Mouse (Mus musculus): ENCODE data around the gene Slc7a7. TPM values are rescaled to one million over a fixed set of nuclear protein-coding genes. Genes with fewer than 3 reads are reported as not detected.

Slc7a7 gene
- polyA plus RNA-seq, 1 experiment from 2014 or later, result 3.3 TPM

DNA sequence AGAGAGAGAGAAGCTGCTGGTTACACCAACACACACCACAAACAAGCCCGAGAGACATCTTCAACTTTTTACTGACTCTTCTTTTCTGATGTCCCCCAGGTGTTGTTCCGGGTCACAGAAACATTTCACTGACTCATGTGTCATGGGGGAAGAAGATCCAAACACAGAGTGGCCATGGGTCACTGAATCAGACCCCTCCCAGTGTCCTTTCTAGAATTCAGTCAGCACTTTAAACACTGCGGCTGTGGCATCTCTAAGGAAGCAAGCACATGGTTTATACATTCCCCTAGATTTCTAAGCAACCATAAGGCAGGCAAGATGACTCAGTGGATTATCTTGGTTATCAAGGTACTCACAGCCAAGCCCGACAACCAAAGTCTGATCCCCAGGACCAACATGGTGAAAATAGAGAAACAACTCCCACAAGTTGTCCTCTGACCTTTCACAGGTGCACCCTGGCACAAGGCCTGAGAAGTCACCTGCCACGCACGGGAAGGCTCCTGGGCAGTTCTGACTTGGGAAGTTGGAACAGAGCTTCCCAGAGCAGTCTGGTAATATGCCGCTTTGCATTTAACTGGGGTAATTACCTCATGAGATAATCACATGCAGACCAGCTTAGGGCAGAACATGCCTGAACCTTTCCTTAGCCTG is 31.5 kb downstream of the Slc7a7 start:
- H3K9ac ChIP-seq (replicated peaks), result no peak overlapping the region
- no peaks in the 10 kb centered on the region for H3K9me3 ChIP-seq
- H3K4me3 ChIP-seq (replicated peaks), result no peak overlapping the region
- H3K27ac ChIP-seq, result no peak overlapping the region
- H3K36me3 ChIP-seq, result no peaks in the 10 kb centered on the region
- H3K4me2 ChIP-seq, result no peak overlapping the region
- no peaks in the 10 kb centered on the region for H3K27me3 ChIP-seq
- WGBS, result 79% methylated on average over 7 of the region's 7 CpGs
- peaks cover 7% of the 10 kb centered on the region for H3K4me1 ChIP-seq (replicated peaks)
- no peak for ATAC-seq (ENCODE audit: insufficient number of reproducible peaks, insufficient read depth, low FRiP score, low TSS enrichment, low read depth)

DNA sequence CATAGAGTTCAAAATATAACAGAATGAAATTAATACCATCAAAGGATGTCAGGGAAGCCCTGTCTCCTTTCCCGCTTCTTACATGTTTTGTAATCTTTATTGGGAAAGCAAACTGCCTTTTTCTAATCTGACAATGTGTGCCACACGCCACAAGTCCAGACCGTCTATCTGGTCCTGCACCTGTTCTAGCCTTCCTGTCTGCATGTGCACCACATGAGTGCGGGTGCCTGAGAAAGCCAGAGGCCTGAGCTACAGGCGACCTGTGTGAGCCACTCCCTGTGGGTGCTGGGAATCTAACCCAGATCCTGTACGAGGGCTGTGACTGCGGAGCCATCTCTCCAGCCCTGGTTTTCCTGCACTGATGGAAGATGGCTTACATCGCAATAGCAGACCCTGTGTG is 33.2 kb downstream of the Slc7a7 start:
- H3K27ac ChIP-seq, result no peak overlapping the region
- ATAC-seq (ENCODE audit: insufficient number of reproducible peaks, insufficient read depth, low FRiP score, low TSS enrichment, low read depth), result no peak

DNA sequence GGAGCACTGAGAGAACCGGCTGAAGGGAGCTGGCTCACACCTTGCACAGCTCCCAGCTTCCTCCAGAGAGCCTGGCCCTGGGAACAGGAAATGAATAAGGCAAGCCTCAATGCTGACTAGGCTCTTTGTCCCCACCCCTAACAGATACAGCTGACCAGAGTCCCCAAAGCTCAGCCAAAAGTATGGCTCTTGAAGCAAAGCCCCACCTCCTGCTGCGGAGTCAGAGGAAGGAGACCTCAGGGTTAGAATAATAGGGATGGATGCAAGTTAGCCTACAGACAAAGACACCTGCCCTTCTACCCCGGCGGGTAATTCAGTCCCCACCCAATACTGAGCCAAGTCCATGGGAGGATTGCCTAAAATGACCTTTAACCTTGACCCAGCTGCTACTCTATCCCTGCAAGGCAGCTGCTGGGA is 34.2 kb downstream of the Slc7a7 start:
- H3K27ac ChIP-seq, result no peak overlapping the region
- H3K27me3 ChIP-seq, result no peaks in the 10 kb centered on the region
- H3K9ac ChIP-seq (replicated peaks), result no peak overlapping the region
- WGBS, result 67% methylated on average over 4 of the region's 4 CpGs
- H3K4me1 ChIP-seq (replicated peaks), result peaks cover 7% of the 10 kb centered on the region
- no peaks in the 10 kb centered on the region for H3K9me3 ChIP-seq
- H3K4me3 ChIP-seq (replicated peaks), result no peak overlapping the region
- H3K36me3 ChIP-seq, result no peaks in the 10 kb centered on the region
- no peak for ATAC-seq (ENCODE audit: insufficient number of reproducible peaks, insufficient read depth, low FRiP score, low TSS enrichment, low read depth)
- no peak overlapping the region for H3K4me2 ChIP-seq

More for the DNA sequence above, 33.2 kb downstream of the Slc7a7 start:
- Histone ChIP-seq H3K9me3 (no peaks in the 10 kb centered on the region), H3K4me3 (replicated peaks) (no peak overlapping the region), H3K9ac (replicated peaks) (no peak overlapping the region), H3K27me3 (no peaks in the 10 kb centered on the region), H3K4me2 (no peak overlapping the region), H3K36me3 (no peaks in the 10 kb centered on the region), H3K4me1 (replicated peaks) (peaks cover 7% of the 10 kb centered on the region)
- 90% methylated on average over 8 of the region's 8 CpGs for WGBS

DNA sequence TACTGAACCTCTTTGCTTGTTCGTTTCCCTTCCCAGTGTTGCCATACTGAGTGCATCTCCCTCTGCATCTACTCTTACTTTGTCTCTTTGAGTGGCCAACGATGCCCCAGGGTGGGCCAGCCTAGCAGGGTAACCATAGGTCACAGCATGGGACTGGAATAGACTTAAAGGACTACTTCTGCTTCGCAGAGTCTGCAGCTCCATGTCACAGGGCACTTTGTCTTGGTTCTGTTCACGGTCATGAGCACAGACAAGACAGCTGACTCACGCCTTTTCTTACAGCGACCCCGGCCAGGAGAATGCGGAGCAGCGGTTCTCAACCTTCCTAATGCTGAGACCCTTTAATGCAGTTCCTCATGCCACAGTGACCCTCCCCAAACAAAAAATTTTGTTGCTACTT is 34.9 kb downstream of the Slc7a7 start:
- Histone ChIP-seq H3K9me3 (no peaks in the 10 kb centered on the region), H3K9ac (replicated peaks) (no peak overlapping the region), H3K4me2 (no peak overlapping the region), H3K27ac (no peak overlapping the region), H3K27me3 (no peaks in the 10 kb centered on the region), H3K4me3 (replicated peaks) (no peak overlapping the region), H3K36me3 (no peaks in the 10 kb centered on the region), H3K4me1 (replicated peaks) (peaks cover 7% of the 10 kb centered on the region)
- WGBS, result 91% methylated on average over 9 of the region's 9 CpGs
- ATAC-seq (ENCODE audit: insufficient number of reproducible peaks, insufficient read depth, low FRiP score, low TSS enrichment, low read depth), result no peak

DNA sequence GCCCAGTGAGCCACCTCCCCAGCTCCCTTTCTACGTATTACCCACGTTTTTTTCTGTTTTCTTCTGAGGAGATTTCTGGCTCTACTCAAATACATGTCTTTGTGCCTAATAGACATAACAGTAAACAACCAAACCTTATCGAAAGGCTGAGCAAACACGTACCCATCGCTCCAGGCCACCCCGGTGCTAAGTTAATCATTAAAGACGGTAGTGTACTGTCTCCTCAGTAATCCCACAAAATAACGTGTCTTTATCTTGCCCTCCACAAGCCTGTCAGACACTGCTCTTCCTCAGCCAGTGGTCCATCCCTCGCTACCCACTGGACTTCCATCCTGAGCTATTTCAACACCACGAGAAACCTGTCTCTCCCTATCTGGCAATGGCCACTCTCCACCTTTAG is 35.8 kb downstream of the Slc7a7 start:
- H3K9me3 ChIP-seq, result no peaks in the 10 kb centered on the region
- ATAC-seq (ENCODE audit: insufficient number of reproducible peaks, insufficient read depth, low FRiP score, low TSS enrichment, low read depth), result no peak
- no peak overlapping the region for H3K4me3 ChIP-seq (replicated peaks)
- no peak overlapping the region for H3K9ac ChIP-seq (replicated peaks)
- 85% methylated on average over 10 of the region's 10 CpGs for WGBS
- no peaks in the 10 kb centered on the region for H3K27me3 ChIP-seq
- no peaks in the 10 kb centered on the region for H3K36me3 ChIP-seq
- peaks cover 7% of the 10 kb centered on the region for H3K4me1 ChIP-seq (replicated peaks)
- no peak overlapping the region for H3K27ac ChIP-seq
- no peak overlapping the region for H3K4me2 ChIP-seq

DNA sequence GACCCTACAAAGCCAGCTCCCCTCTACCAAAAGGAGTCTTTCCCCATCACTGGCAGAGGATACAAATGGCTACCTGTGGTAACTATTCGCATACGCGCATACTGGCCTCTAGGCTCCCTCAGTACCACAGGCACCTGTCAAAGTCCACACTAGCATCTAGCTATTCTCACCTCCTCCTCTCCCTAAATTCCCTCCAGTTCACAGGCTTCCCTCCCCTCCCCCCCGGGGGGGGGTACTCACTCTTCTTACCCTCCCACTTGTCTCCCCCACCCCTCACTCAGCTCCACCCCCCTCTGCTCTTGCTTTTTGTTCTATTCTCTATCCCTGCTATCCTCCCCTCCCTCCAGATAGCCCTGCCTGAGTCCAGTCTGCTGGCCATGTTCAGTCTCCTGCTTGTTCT is 37.0 kb downstream of the Slc7a7 start:
- ATAC-seq (ENCODE audit: insufficient number of reproducible peaks, insufficient read depth, low FRiP score, low TSS enrichment, low read depth), result no peak

DNA sequence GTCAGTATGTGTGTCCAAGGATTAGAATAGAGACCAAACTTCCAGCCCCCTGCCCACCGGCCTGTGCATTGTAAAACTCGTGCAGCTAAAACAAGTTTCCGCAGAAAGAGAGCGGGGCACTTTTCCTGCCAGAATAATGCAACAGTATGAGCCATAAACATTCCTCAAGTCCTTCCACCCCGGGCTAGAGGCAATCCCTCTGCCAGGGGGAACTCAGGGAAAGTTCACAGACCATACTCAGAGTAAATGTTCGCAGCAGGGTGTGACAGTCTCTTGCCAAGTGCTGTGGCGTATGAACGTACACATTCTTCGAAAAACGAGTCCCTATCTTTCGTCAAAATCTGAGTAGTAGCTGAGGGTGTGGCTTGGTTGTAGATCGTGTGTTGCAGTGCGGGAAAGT is 38.0 kb downstream of the Slc7a7 start:
- Histone ChIP-seq H3K4me2 (no peak overlapping the region), H3K27ac (no peak overlapping the region), H3K9ac (replicated peaks) (no peak overlapping the region), H3K27me3 (no peaks in the 10 kb centered on the region), H3K4me3 (replicated peaks) (no peak overlapping the region), H3K4me1 (replicated peaks) (peaks cover 7% of the 10 kb centered on the region), H3K9me3 (no peaks in the 10 kb centered on the region), H3K36me3 (no peaks in the 10 kb centered on the region)
- WGBS, result 73% methylated on average over 13 of the region's 13 CpGs
- no peak for ATAC-seq (ENCODE audit: insufficient number of reproducible peaks, insufficient read depth, low FRiP score, low TSS enrichment, low read depth)

More for the DNA sequence above, 37.0 kb downstream of the Slc7a7 start:
- 61% methylated on average over 4 of the region's 4 CpGs for WGBS
- no peak overlapping the region for H3K4me3 ChIP-seq (replicated peaks)
- no peaks in the 10 kb centered on the region for H3K36me3 ChIP-seq
- H3K27ac ChIP-seq, result no peak overlapping the region
- H3K4me1 ChIP-seq (replicated peaks), result peaks cover 7% of the 10 kb centered on the region
- H3K4me2 ChIP-seq, result no peak overlapping the region
- H3K9ac ChIP-seq (replicated peaks), result no peak overlapping the region
- no peaks in the 10 kb centered on the region for H3K9me3 ChIP-seq
- no peaks in the 10 kb centered on the region for H3K27me3 ChIP-seq

DNA sequence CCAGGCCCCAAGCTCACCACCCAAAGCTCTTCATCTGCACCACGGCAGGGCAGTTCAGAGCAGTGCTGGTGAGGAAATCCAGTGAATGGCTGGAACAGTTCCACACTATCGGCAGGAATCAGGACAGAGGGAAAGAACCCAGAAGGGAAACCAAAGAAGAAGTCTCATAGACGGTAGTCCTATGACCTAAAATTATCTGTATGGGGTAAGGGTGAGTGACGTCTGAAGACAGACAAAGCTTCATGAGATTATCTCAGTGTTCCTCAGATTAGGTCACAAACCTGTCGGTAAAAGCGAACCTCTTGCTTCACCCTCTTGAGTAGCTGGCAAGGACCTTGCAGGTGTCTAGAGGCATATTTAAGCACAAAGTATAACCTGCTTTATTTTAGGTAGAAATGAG is 40.4 kb downstream of the Slc7a7 start:
- Histone ChIP-seq H3K27me3 (no peaks in the 10 kb centered on the region), H3K36me3 (no peaks in the 10 kb centered on the region), H3K4me3 (replicated peaks) (no peak overlapping the region), H3K9me3 (no peaks in the 10 kb centered on the region), H3K4me1 (replicated peaks) (no peaks in the 10 kb centered on the region), H3K27ac (no peak overlapping the region), H3K4me2 (no peak overlapping the region), H3K9ac (replicated peaks) (no peak overlapping the region)
- 86% methylated on average over 6 of the region's 6 CpGs for WGBS
- no peak for ATAC-seq (ENCODE audit: insufficient number of reproducible peaks, insufficient read depth, low FRiP score, low TSS enrichment, low read depth)

DNA sequence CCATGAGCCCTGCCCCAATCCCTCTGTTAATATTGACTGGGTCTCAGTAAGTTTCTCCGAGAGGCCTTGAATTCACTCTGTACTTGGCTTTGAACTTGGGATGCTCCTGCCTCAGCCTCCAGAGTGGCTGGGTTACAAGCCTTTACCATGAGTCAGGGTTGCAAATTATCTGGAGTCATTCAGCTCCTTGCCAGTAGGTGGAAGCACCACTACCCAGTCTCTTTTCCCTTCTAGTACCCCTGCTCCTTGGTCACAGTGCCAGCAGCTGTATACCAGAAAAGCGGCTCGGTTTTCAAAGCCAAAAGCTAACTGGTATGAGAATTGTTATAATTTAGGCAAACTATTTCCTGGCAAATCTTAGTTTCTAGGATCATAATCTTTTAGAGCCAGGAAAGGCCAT is 41.7 kb downstream of the Slc7a7 start:
- ATAC-seq (ENCODE audit: insufficient number of reproducible peaks, insufficient read depth, low FRiP score, low TSS enrichment, low read depth), result no peak
- H3K4me1 ChIP-seq (replicated peaks), result no peaks in the 10 kb centered on the region
- H3K36me3 ChIP-seq, result peaks cover 9% of the 10 kb centered on the region; the same call in 1 of the 2 replicates
- H3K27ac ChIP-seq, result no peak overlapping the region
- H3K9me3 ChIP-seq, result 0 out of 2 replicates have a peak, but pooled peaks cover 4% of the 10 kb centered on the region
- 74% methylated on average over 3 of the region's 3 CpGs for WGBS
- H3K9ac ChIP-seq (replicated peaks), result no peak overlapping the region
- H3K27me3 ChIP-seq, result no peaks in the 10 kb centered on the region
- H3K4me2 ChIP-seq, result no peak overlapping the region
- no peak overlapping the region for H3K4me3 ChIP-seq (replicated peaks)

DNA sequence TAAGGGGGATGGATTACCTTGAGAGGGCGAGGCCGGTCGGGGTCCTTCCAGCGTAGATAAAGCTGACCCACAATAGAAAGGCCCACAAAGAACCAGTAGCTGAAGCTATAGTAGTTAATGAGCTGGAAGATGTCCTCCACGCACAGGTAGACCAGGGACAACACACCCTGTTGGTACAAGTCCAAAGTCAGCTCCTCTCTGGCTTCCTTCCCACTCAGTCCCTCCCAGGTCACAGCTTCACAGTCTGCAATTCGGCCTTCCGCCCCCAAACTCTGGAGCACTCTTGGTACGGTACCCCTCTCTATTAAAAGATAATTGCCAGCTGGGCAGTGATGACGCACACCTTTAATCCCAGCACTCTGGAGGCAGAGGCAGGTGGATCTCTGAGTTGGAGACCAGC is 44.7 kb downstream of the Slc7a7 start:
- no peak overlapping the region for H3K4me3 ChIP-seq (replicated peaks)
- 96% methylated on average over 9 of the region's 9 CpGs for WGBS

DNA sequence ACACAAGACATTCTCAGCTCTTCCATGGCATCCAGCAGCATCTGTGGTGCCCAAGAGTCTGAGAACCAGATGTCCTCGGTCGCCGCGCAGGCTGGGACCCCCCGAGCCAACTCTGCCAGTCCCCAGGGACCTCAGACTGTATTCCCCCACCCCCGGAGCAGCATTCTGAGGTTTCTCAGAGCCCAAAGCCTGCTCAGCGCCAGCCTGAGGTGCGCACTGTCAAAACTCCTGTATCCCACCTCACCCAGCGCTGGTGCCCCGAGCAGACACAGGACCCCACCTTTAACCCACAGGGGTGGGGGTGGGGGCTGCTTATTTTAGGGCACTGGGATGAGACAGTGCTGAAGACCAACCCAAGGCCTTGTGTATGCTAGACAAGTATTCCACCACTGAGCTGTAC is 46.1 kb downstream of the Slc7a7 start:
- WGBS, result 96% methylated on average over 10 of the region's 10 CpGs
- Histone ChIP-seq H3K4me1 (replicated peaks) (no peaks in the 10 kb centered on the region), H3K4me3 (replicated peaks) (no peak overlapping the region), H3K9me3 (peaks cover 4% of the 10 kb centered on the region; the same call in 1 of the 2 replicates), H3K9ac (replicated peaks) (no peak overlapping the region), H3K4me2 (no peak overlapping the region), H3K36me3 (peaks cover 53% of the 10 kb centered on the region), H3K27me3 (no peaks in the 10 kb centered on the region), H3K27ac (no peak overlapping the region)
- no peak for ATAC-seq (ENCODE audit: insufficient number of reproducible peaks, insufficient read depth, low FRiP score, low TSS enrichment, low read depth)

More for the DNA sequence above, 44.7 kb downstream of the Slc7a7 start:
- Histone ChIP-seq H3K9me3 (peaks cover 4% of the 10 kb centered on the region; the same call in 1 of the 2 replicates), H3K4me1 (replicated peaks) (no peaks in the 10 kb centered on the region), H3K27ac (no peak overlapping the region), H3K27me3 (no peaks in the 10 kb centered on the region), H3K4me2 (no peak overlapping the region), H3K36me3 (peaks cover 38% of the 10 kb centered on the region), H3K9ac (replicated peaks) (no peak overlapping the region)
- ATAC-seq (ENCODE audit: insufficient number of reproducible peaks, insufficient read depth, low FRiP score, low TSS enrichment, low read depth), result no peak

DNA sequence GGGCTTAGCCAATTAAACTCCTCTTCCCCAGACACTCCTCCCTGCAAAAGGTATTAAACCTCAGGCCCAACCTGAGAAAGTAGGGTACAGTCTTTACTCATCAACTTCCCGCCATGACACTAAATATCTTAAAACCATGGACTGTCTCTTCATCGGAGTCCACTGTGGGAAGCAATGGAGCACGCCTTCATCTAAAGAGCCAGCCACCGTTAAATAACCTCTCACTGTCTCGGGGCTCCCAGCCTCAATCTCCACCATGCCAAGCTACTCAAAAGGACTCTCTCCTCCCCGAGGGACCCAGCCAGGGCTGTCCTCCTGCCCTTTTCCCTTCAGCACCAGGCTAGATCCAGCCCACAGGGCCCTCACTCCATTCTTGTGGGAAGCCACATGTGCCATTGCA is 47.0 kb downstream of the Slc7a7 start:
- Histone ChIP-seq H3K27me3 (no peaks in the 10 kb centered on the region), H3K4me1 (replicated peaks) (no peaks in the 10 kb centered on the region), H3K9ac (replicated peaks) (no peak overlapping the region), H3K4me2 (no peak overlapping the region), H3K4me3 (replicated peaks) (no peak overlapping the region), H3K36me3 (peaks cover 60% of the 10 kb centered on the region), H3K27ac (no peak overlapping the region), H3K9me3 (peaks cover 4% of the 10 kb centered on the region; the same call in 1 of the 2 replicates)
- WGBS, result 96% methylated on average over 6 of the region's 6 CpGs
- ATAC-seq (ENCODE audit: insufficient number of reproducible peaks, insufficient read depth, low FRiP score, low TSS enrichment, low read depth), result no peak
